Mouse (Mus musculus) E14TG2a.4 (cell line): ENCODE data around the gene Krtcap3.

Source experiments
- H3K27me3 ChIP-seq: 2 replicates; pipeline ENCODE4 v1.6.1; 2014; ENCODE audit warnings: low read length, control low read depth; ENCODE audit not compliant: insufficient read depth
- H3K36me3 ChIP-seq: 2 replicates; pipeline ENCODE4 v1.6.1; 2014; ENCODE audit warnings: low read length, control low read depth; ENCODE audit not compliant: insufficient read depth
- H3K4me1 ChIP-seq: replicated peaks from 2 replicates; pipeline ENCODE4 v1.6.1; 2014; ENCODE audit warnings: low read depth, low read length, control low read depth
- H3K4me3 ChIP-seq: replicated peaks from 2 replicates; pipeline ENCODE4 v1.5.1; 2014; ENCODE audit warnings: mild to moderate bottlenecking, low read length
- H3K9me3 ChIP-seq: 2 replicates; pipeline ENCODE4 v1.6.1; 2014; ENCODE audit warnings: low read length, control low read depth
- CTCF ChIP-seq: conservative IDR thresholded peaks from 2 replicates; pipeline ENCODE4 v1.5.1; 2014; ENCODE audit warnings: low read length
- NANOG ChIP-seq: IDR thresholded peaks from 2 replicates; pipeline ENCODE4 v1.6.1; 2014; ENCODE audit warnings: borderline replicate concordance, low read length, mixed read lengths
- POU5F1 ChIP-seq: IDR thresholded peaks from 2 replicates; pipeline ENCODE4 v1.6.1; 2014; ENCODE audit warnings: low read length, borderline replicate concordance

Gene Krtcap3

GRCm38 (mm10) chr5:31291361-31291688 lies 39.8 kb downstream of the Krtcap3 start:
- H3K27me3 ChIP-seq: peaks cover 28% of the 10 kb centered on the region
- peak overlapping the region; percentile 79 for H3K4me3 ChIP-seq

GRCm38 (mm10) chr5:31294964-31295605 lies 43.6 kb downstream of the Krtcap3 start:
- H3K27me3 ChIP-seq: peaks cover 46% of the 10 kb centered on the region
- no peak for TF ChIP-seq CTCF
- no peaks in the 10 kb centered on the region for H3K9me3 ChIP-seq
- H3K4me3 ChIP-seq: peak overlapping the region; percentile 88
- H3K36me3 ChIP-seq: peaks cover 12% of the 10 kb centered on the region
- H3K4me1 ChIP-seq: peaks cover 28% of the 10 kb centered on the region

More at GRCm38 (mm10) chr5:31291361-31291688, 39.8 kb downstream of the Krtcap3 start:
- H3K36me3 ChIP-seq: peaks cover 22% of the 10 kb centered on the region
- peaks cover 35% of the 10 kb centered on the region for H3K4me1 ChIP-seq
- no peak for TF ChIP-seq CTCF
- TF ChIP-seq NANOG: no peak
- no peak for TF ChIP-seq POU5F1
- no peaks in the 10 kb centered on the region for H3K9me3 ChIP-seq

GRCm38 (mm10) chr5:31295606-31296141 lies 44.2 kb downstream of the Krtcap3 start, which contains the start of gene Fndc4:
Gene Fndc4, minus strand, starts transcription at chr5:31296080.
- H3K36me3 ChIP-seq: peaks cover 12% of the 10 kb centered on the region
- no peaks in the 10 kb centered on the region for H3K9me3 ChIP-seq
- H3K27me3 ChIP-seq: peaks cover 51% of the 10 kb centered on the region
- peaks cover 22% of the 10 kb centered on the region for H3K4me1 ChIP-seq
- TF ChIP-seq CTCF (no peak), POU5F1 (no peak), NANOG (no peak)
- H3K4me3 ChIP-seq: peak within 1 kb of the TSS; percentile 88

- Histone ChIP-seq H3K27me3 (peaks cover 58% of the 10 kb centered on the region), H3K36me3 (peaks cover 12% of the 10 kb centered on the region), H3K4me3 (no peak within 1 kb of the TSS), H3K4me1 (peaks cover 13% of the 10 kb centered on the region), H3K9me3 (no peaks in the 10 kb centered on the region)
- TF ChIP-seq POU5F1 (no peak), CTCF (no peak), NANOG (no peak)
Observed at GRCm38 (mm10) chr5:31297047-31297757, 45.7 kb downstream of the Krtcap3 start, which contains the start of gene Gckr. Gene Gckr, plus strand, starts transcription at chr5:31297443.

- H3K4me1 ChIP-seq: peaks cover 13% of the 10 kb centered on the region
- H3K27me3 ChIP-seq: peaks cover 63% of the 10 kb centered on the region
- H3K9me3 ChIP-seq: no peaks in the 10 kb centered on the region
- TF ChIP-seq POU5F1: no peak
- H3K36me3 ChIP-seq: peaks cover 7% of the 10 kb centered on the region
- H3K4me3 ChIP-seq: no peak overlapping the region
Observed at GRCm38 (mm10) chr5:31297981-31298380, 46.5 kb downstream of the Krtcap3 start.

- Histone ChIP-seq H3K4me1 (peaks cover 13% of the 10 kb centered on the region), H3K27me3 (peaks cover 63% of the 10 kb centered on the region), H3K36me3 (peaks cover 7% of the 10 kb centered on the region), H3K9me3 (no peaks in the 10 kb centered on the region), H3K4me3 (no peak overlapping the region)
- no peak for TF ChIP-seq CTCF
- no peak for TF ChIP-seq NANOG
- no peak for TF ChIP-seq POU5F1
Observed at GRCm38 (mm10) chr5:31298486-31298885, 47.0 kb downstream of the Krtcap3 start.

- H3K4me1 ChIP-seq: no peaks in the 10 kb centered on the region
- peaks cover 8% of the 10 kb centered on the region; the same call in 1 of the 2 replicates for H3K9me3 ChIP-seq
- H3K4me3 ChIP-seq: no peak overlapping the region
- peaks cover 38% of the 10 kb centered on the region for H3K27me3 ChIP-seq
- H3K36me3 ChIP-seq: no peaks in the 10 kb centered on the region
- TF ChIP-seq NANOG (no peak), CTCF (no peak), POU5F1 (no peak)
Observed at GRCm38 (mm10) chr5:31301866-31302265, 50.4 kb downstream of the Krtcap3 start.
